In the genomic region with DNA sequence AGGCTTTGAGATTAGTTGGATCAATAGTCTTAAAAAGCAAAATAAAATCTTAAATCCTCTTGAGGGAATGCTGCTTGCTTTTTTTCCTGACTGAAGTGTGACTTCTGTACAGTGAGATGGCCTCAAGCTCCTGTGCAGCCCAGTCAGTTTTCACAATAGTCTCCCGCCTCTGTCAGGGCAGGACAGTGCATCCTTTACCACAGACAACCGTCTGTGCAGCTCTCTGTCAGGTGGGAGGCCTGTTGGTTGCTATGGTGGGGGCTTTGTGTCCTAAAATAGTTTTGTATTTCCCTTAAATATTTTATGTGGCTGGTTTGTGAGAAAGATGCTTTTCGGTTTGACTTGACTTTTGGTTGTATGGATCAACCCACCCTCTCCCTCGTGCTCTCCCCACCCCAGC, we compare ENCODE assay signal across 10 mouse cellular contexts. TPM values are rescaled to one million over a fixed set of nuclear protein-coding genes. Genes with fewer than 3 reads are reported as not detected.
DNase-seq lines count a peak whose midpoint lies in the region; ATAC-seq lines count a peak whose summit lies in the region.
"Had no signal": no experiment of that assay in that cellular context is flagged by ENCODE, and none has a peak within 500 bp of the region (broad histone marks: within the 10 kb centered on the region; RNA-seq: fewer than 3 reads in every experiment).

No protein-coding gene starts in this region.

- 60% methylated on average over 4 of the region's 4 CpGs for WGBS in kidney, embryonic 15.5 days
- WGBS in forebrain, embryonic 15.5 days, result 65% methylated on average over 4 of the region's 4 CpGs
- WGBS in midbrain, embryonic 13.5 days, result 58% methylated on average over 4 of the region's 4 CpGs

- H3K27ac ChIP-seq in kidney, embryonic 15.5 days, result peak overlapping the region; percentile 99
- H3K27ac ChIP-seq in forebrain, embryonic 15.5 days (replicated peaks), result no peak overlapping the region; the same call in 1 of the 2 replicates
- peak overlapping the region; percentile 32; the same call in 1 of the 2 replicates for H3K27ac ChIP-seq in midbrain, embryonic 13.5 days

- ATAC-seq in kidney, embryonic 15.5 days (replicated peaks; ENCODE audit: low FRiP score), result no peak
- no peak for ATAC-seq in forebrain, embryonic 15.5 days (replicated peaks)
- no peak for ATAC-seq in midbrain, embryonic 13.5 days

- H3K4me2 ChIP-seq in kidney, embryonic 15.5 days, result peak overlapping the region; percentile 81
- no peak overlapping the region for H3K4me2 ChIP-seq in forebrain, embryonic 15.5 days (replicated peaks)
- peak overlapping the region; percentile 19 for H3K4me2 ChIP-seq in midbrain, embryonic 13.5 days (replicated peaks)

- peaks cover 23% of the 10 kb centered on the region for H3K36me3 ChIP-seq in kidney, embryonic 15.5 days
- 0 out of 2 replicates have a peak, but pooled peaks cover 5% of the 10 kb centered on the region for H3K36me3 ChIP-seq in forebrain, embryonic 15.5 days
- H3K36me3 ChIP-seq in midbrain, embryonic 13.5 days, result peaks cover 6% of the 10 kb centered on the region; the same call in 1 of the 2 replicates

- no peak overlapping the region; the same call in 1 of the 2 replicates for H3K9ac ChIP-seq in kidney, embryonic 15.5 days
- peak overlapping the region; percentile 18; the same call in 1 of the 2 replicates for H3K9ac ChIP-seq in forebrain, embryonic 15.5 days (replicated peaks)
- peak overlapping the region; percentile 37 for H3K9ac ChIP-seq in midbrain, embryonic 13.5 days (replicated peaks)

- peak overlapping the region; percentile 4; the same call in 1 of the 2 replicates for H3K4me3 ChIP-seq in kidney, embryonic 15.5 days (replicated peaks)
- no peak overlapping the region for H3K4me3 ChIP-seq in forebrain, embryonic 15.5 days
- H3K4me3 ChIP-seq in midbrain, embryonic 13.5 days (replicated peaks), result no peak overlapping the region

- H3K9me3 ChIP-seq in kidney, embryonic 15.5 days (replicated peaks), result no peaks in the 10 kb centered on the region
- no peaks in the 10 kb centered on the region for H3K9me3 ChIP-seq in forebrain, embryonic 15.5 days
- no peaks in the 10 kb centered on the region for H3K9me3 ChIP-seq in midbrain, embryonic 13.5 days

- H3K27me3 ChIP-seq in kidney, embryonic 15.5 days, result no peaks in the 10 kb centered on the region
- no peaks in the 10 kb centered on the region for H3K27me3 ChIP-seq in forebrain, embryonic 15.5 days
- H3K27me3 ChIP-seq in midbrain, embryonic 13.5 days, result no peaks in the 10 kb centered on the region

- peak; percentile 18 for DNase-seq in cerebellum, adult 11 months
- DNase-seq in cerebellum, postnatal 10 days, result no peak
- DNase-seq in kidney, postnatal 14 days, result no peak
- DNase-seq in adrenal gland, postnatal 36 days, result no peak
- no peak for DNase-seq in ovary, postnatal 14 days (ENCODE audit: low spot score)
- DNase-seq: gastrocnemius, postnatal 10 days; right cerebral cortex, adult 18-20 months had no signal

- H3K4me1 ChIP-seq in kidney, embryonic 15.5 days, result peaks cover 81% of the 10 kb centered on the region
- H3K4me1 ChIP-seq in forebrain, embryonic 15.5 days, result peaks cover 70% of the 10 kb centered on the region
- peaks cover 81% of the 10 kb centered on the region for H3K4me1 ChIP-seq in midbrain, embryonic 13.5 days (replicated peaks)

RNA-seq across cellular contexts. Expression of gene Sec14l1, which starts 3.3 kb away (rescaled TPM):
- 66.5 and 69.0 TPM in 2 replicates for polyA plus RNA-seq in kidney, embryonic 15.5 days (2015; fragmentation: Nextera tagmentation; extraction: Ambion mirVana)
- polyA plus RNA-seq in forebrain, embryonic 15.5 days (2015; fragmentation: Nextera tagmentation; extraction: Ambion mirVana), result 69.4 and 76.8 TPM in 2 replicates
- polyA plus RNA-seq in midbrain, embryonic 13.5 days (2015; fragmentation: Nextera tagmentation; extraction: Ambion mirVana), result 62.4 and 67.0 TPM in 2 replicates
- 100 to 1,000 TPM; 132 to 163 TPM for total RNA-seq in adrenal gland, postnatal 36 days (2021)
